Mouse (Mus musculus): ENCODE measurements around the gene Npy1r. TPM values are rescaled to one million over a fixed set of nuclear protein-coding genes. Genes with fewer than 3 reads are reported as not detected.

Npy1r gene
- polyA plus RNA-seq (2015; fragmentation: Nextera tagmentation; extraction: Ambion mirVana) = 1.4 and 1.8 TPM in 2 replicates

- Histone ChIP-seq H3K4me1 (peaks cover 12% of the 10 kb centered on the region; the same call in 1 of the 2 replicates), H3K4me2 (peak within 1 kb of the TSS; percentile 64), H3K9ac (peak within 1 kb of the TSS; percentile 27; the same call in 1 of the 2 replicates), H3K27ac (no peak within 1 kb of the TSS), H3K4me3 (peak within 1 kb of the TSS; percentile 43), H3K36me3 (ENCODE audit: poor library complexity, severe bottlenecking) (no peaks in the 10 kb centered on the region), H3K27me3 (peaks cover 40% of the 10 kb centered on the region), H3K9me3 (replicated peaks) (no peaks in the 10 kb centered on the region)
- under 1% methylated on average over 30 of the region's 30 CpGs for WGBS
- ATAC-seq = peak; percentile 83
Observed at GRCm38 (mm10) chr8:66696970-66697843, at the start of gene Npy1r. Gene Npy1r, plus strand, starts transcription at chr8:66697192.

DNA sequence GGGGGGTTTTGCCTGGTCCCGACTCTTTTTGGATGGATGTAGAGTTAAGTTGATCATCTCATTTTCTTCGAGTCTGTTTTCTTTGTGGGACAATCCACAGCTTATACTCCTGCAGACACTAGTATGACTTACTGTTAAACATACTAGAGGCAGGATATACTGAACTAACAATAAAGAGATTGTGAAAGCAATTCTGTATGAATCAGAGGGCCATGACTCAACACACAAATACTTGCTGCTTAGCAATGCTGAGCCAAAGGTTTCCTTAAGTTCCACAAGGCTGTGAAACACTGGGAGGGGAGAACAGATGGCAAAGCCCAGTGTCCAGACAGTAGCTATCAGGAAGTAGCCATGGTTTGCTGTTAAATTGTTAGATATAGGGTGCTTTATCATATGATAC is 15.7 kb upstream of the Npy1r start:
- no peaks in the 10 kb centered on the region for H3K36me3 ChIP-seq (ENCODE audit: poor library complexity, severe bottlenecking)
- H3K27ac ChIP-seq = no peak overlapping the region
- H3K4me3 ChIP-seq = no peak overlapping the region
- no peaks in the 10 kb centered on the region for H3K9me3 ChIP-seq (replicated peaks)
- no peak for ATAC-seq
- WGBS = 85% methylated on average over 2 of the region's 2 CpGs
- no peaks in the 10 kb centered on the region for H3K4me1 ChIP-seq
- no peaks in the 10 kb centered on the region for H3K27me3 ChIP-seq
- no peak overlapping the region for H3K9ac ChIP-seq
- H3K4me2 ChIP-seq = no peak overlapping the region

- H3K27ac ChIP-seq = no peak within 1 kb of the TSS
- 2% methylated on average over 42 of the region's 43 CpGs for WGBS
Observed at GRCm38 (mm10) chr8:66687511-66688329, 9.3 kb upstream of the Npy1r start, which contains the start of gene Npy5r. Gene Npy5r, minus strand, starts transcription at chr8:66688128.

GRCm38 (mm10) chr8:66688395-66688794 is 8.6 kb upstream of the Npy1r start:
- no peak for ATAC-seq
- peak overlapping the region; percentile 55 for H3K4me3 ChIP-seq

More at GRCm38 (mm10) chr8:66687511-66688329, 9.3 kb upstream of the Npy1r start, which contains the start of gene Npy5r:
- H3K9me3 ChIP-seq (replicated peaks) = no peaks in the 10 kb centered on the region
- 0 out of 2 replicates have a peak, but pooled peaks cover 8% of the 10 kb centered on the region for H3K4me1 ChIP-seq
- peak within 1 kb of the TSS; percentile 89 for H3K4me2 ChIP-seq
- peak within 1 kb of the TSS; percentile 55 for H3K4me3 ChIP-seq
- peak within 1 kb of the TSS; percentile 79 for H3K9ac ChIP-seq
- no peaks in the 10 kb centered on the region for H3K36me3 ChIP-seq (ENCODE audit: poor library complexity, severe bottlenecking)
- H3K27me3 ChIP-seq = peaks cover 10% of the 10 kb centered on the region; the same call in 1 of the 2 replicates
- peak; percentile 87 for ATAC-seq

GRCm38 (mm10) chr8:66688799-66689198 is 8.2 kb upstream of the Npy1r start:
- 62% methylated on average over 4 of the region's 4 CpGs for WGBS
- no peak for ATAC-seq
- no peaks in the 10 kb centered on the region for H3K36me3 ChIP-seq (ENCODE audit: poor library complexity, severe bottlenecking)
- peaks cover 10% of the 10 kb centered on the region; the same call in 1 of the 2 replicates for H3K27me3 ChIP-seq
- H3K4me3 ChIP-seq = no peak overlapping the region
- no peak overlapping the region for H3K27ac ChIP-seq
- no peak overlapping the region for H3K4me2 ChIP-seq
- no peak overlapping the region for H3K9ac ChIP-seq
- H3K4me1 ChIP-seq = 0 out of 2 replicates have a peak, but pooled peaks cover 8% of the 10 kb centered on the region
- no peaks in the 10 kb centered on the region for H3K9me3 ChIP-seq (replicated peaks)

More at GRCm38 (mm10) chr8:66688395-66688794, 8.6 kb upstream of the Npy1r start:
- Histone ChIP-seq H3K27me3 (peaks cover 10% of the 10 kb centered on the region; the same call in 1 of the 2 replicates), H3K9me3 (replicated peaks) (no peaks in the 10 kb centered on the region), H3K27ac (no peak overlapping the region), H3K36me3 (ENCODE audit: poor library complexity, severe bottlenecking) (no peaks in the 10 kb centered on the region), H3K4me2 (peak overlapping the region; percentile 89), H3K9ac (no peak overlapping the region), H3K4me1 (0 out of 2 replicates have a peak, but pooled peaks cover 8% of the 10 kb centered on the region)
- 28% methylated on average over 6 of the region's 6 CpGs for WGBS

- Histone ChIP-seq H3K27me3 (peaks cover 13% of the 10 kb centered on the region; the same call in 1 of the 2 replicates), H3K36me3 (ENCODE audit: poor library complexity, severe bottlenecking) (no peaks in the 10 kb centered on the region), H3K27ac (no peak overlapping the region), H3K4me2 (no peak overlapping the region), H3K4me3 (no peak overlapping the region), H3K4me1 (0 out of 2 replicates have a peak, but pooled peaks cover 8% of the 10 kb centered on the region), H3K9ac (no peak overlapping the region), H3K9me3 (replicated peaks) (no peaks in the 10 kb centered on the region)
- ATAC-seq = no peak
- 76% methylated on average over 5 of the region's 5 CpGs for WGBS
Observed at GRCm38 (mm10) chr8:66690402-66690801, 6.6 kb upstream of the Npy1r start.

- Histone ChIP-seq H3K4me2 (peak overlapping the region; percentile 64), H3K4me3 (peak overlapping the region; percentile 43), H3K4me1 (peaks cover 12% of the 10 kb centered on the region; the same call in 1 of the 2 replicates), H3K27me3 (peaks cover 40% of the 10 kb centered on the region), H3K36me3 (ENCODE audit: poor library complexity, severe bottlenecking) (no peaks in the 10 kb centered on the region), H3K9me3 (replicated peaks) (no peaks in the 10 kb centered on the region), H3K9ac (no peak overlapping the region), H3K27ac (no peak overlapping the region)
- under 1% methylated on average over 7 of the region's 7 CpGs for WGBS
- ATAC-seq = peak; percentile 22; the same call in 1 of the 2 replicates
Observed at GRCm38 (mm10) chr8:66698011-66698410, 1.0 kb downstream of the Npy1r start.

DNA sequence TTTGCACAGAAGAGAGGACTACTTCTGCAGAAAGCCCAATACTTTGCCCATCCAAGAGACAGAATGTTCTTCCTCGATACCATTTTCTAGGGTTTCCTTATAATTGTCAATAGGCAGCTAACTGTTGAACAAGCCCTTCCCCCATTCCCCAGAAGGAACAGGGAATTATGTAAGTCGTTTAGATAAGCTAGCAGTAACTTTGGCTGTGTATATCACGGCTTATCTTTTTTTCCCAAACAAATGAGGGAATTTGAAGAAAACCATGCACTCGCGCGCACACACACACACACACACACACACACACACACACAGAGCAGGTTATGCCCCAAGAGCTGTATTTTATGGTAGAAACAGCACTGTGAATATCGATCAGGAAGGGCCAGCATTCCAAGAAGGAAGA is 1.8 kb downstream of the Npy1r start:
- H3K27me3 ChIP-seq = peaks cover 40% of the 10 kb centered on the region
- ATAC-seq = no peak
- no peak overlapping the region for H3K4me3 ChIP-seq
- no peak overlapping the region for H3K9ac ChIP-seq
- no peaks in the 10 kb centered on the region for H3K9me3 ChIP-seq (replicated peaks)
- WGBS = 74% methylated on average over 7 of the region's 7 CpGs
- no peak overlapping the region for H3K4me2 ChIP-seq
- H3K36me3 ChIP-seq (ENCODE audit: poor library complexity, severe bottlenecking) = no peaks in the 10 kb centered on the region
- H3K27ac ChIP-seq = no peak overlapping the region
- H3K4me1 ChIP-seq = peaks cover 12% of the 10 kb centered on the region; the same call in 1 of the 2 replicates

- H3K27me3 ChIP-seq = no peaks in the 10 kb centered on the region
- WGBS = 92% methylated on average over 7 of the region's 7 CpGs
- peaks cover 3% of the 10 kb centered on the region; the same call in 1 of the 2 replicates for H3K9me3 ChIP-seq (replicated peaks)
- no peak overlapping the region for H3K9ac ChIP-seq
- no peaks in the 10 kb centered on the region for H3K36me3 ChIP-seq (ENCODE audit: poor library complexity, severe bottlenecking)
- no peak overlapping the region for H3K4me3 ChIP-seq
- H3K4me1 ChIP-seq = no peaks in the 10 kb centered on the region
- no peak overlapping the region for H3K4me2 ChIP-seq
- no peak overlapping the region for H3K27ac ChIP-seq
- no peak for ATAC-seq
Observed at GRCm38 (mm10) chr8:66714324-66714975, 17.5 kb downstream of the Npy1r start.

DNA sequence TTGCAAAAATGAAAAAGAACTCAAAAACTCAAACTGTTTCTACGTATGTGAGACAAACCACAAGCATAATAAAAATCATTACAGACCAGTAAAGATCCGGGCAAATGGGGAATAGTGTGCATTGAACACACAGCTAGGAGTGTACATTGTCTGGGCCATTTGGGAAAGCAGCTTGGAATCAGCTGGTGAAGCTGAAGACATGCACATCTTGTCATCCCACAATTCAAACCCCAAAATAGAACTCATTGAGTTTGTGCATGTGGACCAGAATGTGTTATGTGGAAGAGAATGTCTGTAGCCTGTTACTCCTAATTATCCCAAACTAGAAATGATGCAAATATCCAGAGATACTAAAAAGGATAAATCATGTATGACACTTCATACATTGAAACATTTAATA is 25.8 kb downstream of the Npy1r start:
- 87% methylated on average over 2 of the region's 2 CpGs for WGBS
- no peaks in the 10 kb centered on the region for H3K9me3 ChIP-seq (replicated peaks)
- no peaks in the 10 kb centered on the region for H3K27me3 ChIP-seq
- no peak for ATAC-seq
- H3K9ac ChIP-seq = no peak overlapping the region
- H3K4me3 ChIP-seq = no peak overlapping the region
- H3K27ac ChIP-seq = no peak overlapping the region
- H3K36me3 ChIP-seq (ENCODE audit: poor library complexity, severe bottlenecking) = no peaks in the 10 kb centered on the region
- H3K4me1 ChIP-seq = no peaks in the 10 kb centered on the region
- H3K4me2 ChIP-seq = no peak overlapping the region

- Histone ChIP-seq H3K27ac (no peak overlapping the region), H3K4me3 (no peak overlapping the region), H3K9me3 (replicated peaks) (no peaks in the 10 kb centered on the region), H3K36me3 (ENCODE audit: poor library complexity, severe bottlenecking) (no peaks in the 10 kb centered on the region), H3K4me2 (no peak overlapping the region), H3K4me1 (0 out of 2 replicates have a peak, but pooled peaks cover 3% of the 10 kb centered on the region), H3K27me3 (no peaks in the 10 kb centered on the region), H3K9ac (no peak overlapping the region)
- ATAC-seq = no peak
- under 1% methylated on average over 7 of the region's 7 CpGs for WGBS
Observed at GRCm38 (mm10) chr8:66729446-66729845, 32.5 kb downstream of the Npy1r start.
